In the genomic region with DNA sequence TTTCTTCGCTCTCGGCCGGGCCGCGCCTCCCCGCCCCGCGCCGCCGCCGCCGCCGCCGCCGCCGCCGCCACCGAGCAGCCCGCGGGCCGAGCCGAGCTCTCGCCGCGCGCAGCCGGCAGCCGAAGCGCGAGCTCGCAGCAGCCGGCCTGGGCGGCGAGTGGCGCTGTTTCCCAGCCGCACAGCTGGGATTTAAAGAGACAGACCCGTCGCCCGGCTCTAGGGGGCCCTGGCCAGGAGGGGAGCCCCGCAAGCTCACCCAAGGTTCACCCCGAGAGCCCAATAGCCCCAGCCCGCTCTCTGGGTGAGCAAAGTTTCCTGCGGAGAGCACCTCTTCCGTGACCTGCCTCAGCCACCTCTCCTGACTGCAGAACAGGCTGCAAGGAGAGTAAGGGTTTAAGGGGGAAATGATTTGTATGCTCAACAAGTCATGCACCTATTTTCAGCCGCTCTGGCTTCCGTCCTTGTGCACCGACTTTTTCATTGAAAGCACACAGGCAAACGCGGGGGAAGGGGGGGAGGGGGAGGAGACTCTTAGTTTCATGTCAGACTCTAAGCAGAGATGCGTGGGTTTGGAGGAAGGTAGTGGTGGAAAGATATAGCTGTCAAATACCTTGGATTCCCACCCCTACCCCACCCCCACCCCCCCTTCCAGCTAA, we compare ENCODE assay signal across 8 mouse cellular contexts. TPM values are rescaled to one million over a fixed set of nuclear protein-coding genes. Genes with fewer than 3 reads are reported as not detected.
DNase-seq lines count a peak whose midpoint lies in the region; ATAC-seq and TF ChIP-seq lines count a peak whose summit lies in the region.

A gene (minus strand): TSS at position 367 of the 656 bp plus-strand sequence.

- intact Hi-C loops in heart, adult 2 months (cut with DNase I) = no loop called here

- H3K4me1 ChIP-seq in thymus, adult 2 months (replicated peaks; ENCODE audit: control insufficient read depth, insufficient read depth, low read length) = no peaks in the 10 kb centered on the region
- H3K4me1 ChIP-seq in embryonic facial prominence, embryonic 12.5 days = peaks cover 4% of the 10 kb centered on the region; the same call in 1 of the 2 replicates
- no peaks in the 10 kb centered on the region for H3K4me1 ChIP-seq in heart, adult 2 months (ENCODE audit: control insufficient read depth, insufficient read depth, low read length)
- peaks cover 5% of the 10 kb centered on the region; the same call in 1 of the 2 replicates for H3K4me1 ChIP-seq in limb, embryonic 12.5 days (replicated peaks)
- H3K4me1 ChIP-seq in midbrain, embryonic 14.5 days (ENCODE audit: control insufficient read depth, insufficient read depth, low read length) = peaks cover 19% of the 10 kb centered on the region
- H3K4me1 ChIP-seq in stomach, embryonic 15.5 days = no peaks in the 10 kb centered on the region; the same call in 1 of the 2 replicates

- no peaks in the 10 kb centered on the region for H3K36me3 ChIP-seq in thymus, adult 2 months (ENCODE audit: control insufficient read depth, insufficient read depth, low read length)
- H3K36me3 ChIP-seq in embryonic facial prominence, embryonic 12.5 days = no peaks in the 10 kb centered on the region
- no peaks in the 10 kb centered on the region for H3K36me3 ChIP-seq in heart, adult 2 months (ENCODE audit: control insufficient read depth, insufficient read depth, low read length)
- H3K36me3 ChIP-seq in limb, embryonic 12.5 days = no peaks in the 10 kb centered on the region
- no peaks in the 10 kb centered on the region for H3K36me3 ChIP-seq in midbrain, embryonic 14.5 days (ENCODE audit: control insufficient read depth, insufficient read depth, low read length)
- no peaks in the 10 kb centered on the region for H3K36me3 ChIP-seq in stomach, embryonic 15.5 days

- peak; percentile 15 for DNase-seq in thymus, postnatal 0 days (ENCODE audit: low spot score)
- no peak for DNase-seq in thymus, adult 2 months
- DNase-seq in heart, adult 2 months = peak; percentile 68 to 71
- peak; percentile 26 to 30 for DNase-seq in kidney, adult 8-10 months
- DNase-seq in midbrain, embryonic 14.5 days = peak; percentile 94

- TF ChIP-seq CTCF in thymus, adult 2 months (IDR thresholded peaks at IDR 0.05; ENCODE audit: borderline replicate concordance, control insufficient read depth, extremely low read depth, insufficient read depth, low read length, poor library complexity) = no peak
- TF ChIP-seq CTCF in heart, adult 2 months (IDR thresholded peaks at IDR 0.05) = peak; percentile 61

- WGBS in thymus, adult 2 months = 8% methylated on average over 50 of the region's 50 CpGs
- WGBS in embryonic facial prominence, embryonic 12.5 days = under 1% methylated on average over 28 of the region's 50 CpGs
- WGBS in heart, adult 2 months = 3% methylated on average over 25 of the region's 50 CpGs
- WGBS in limb, embryonic 12.5 days = 1% methylated on average over 31 of the region's 50 CpGs
- under 1% methylated on average over 31 of the region's 50 CpGs for WGBS in midbrain, embryonic 14.5 days
- under 1% methylated on average over 41 of the region's 50 CpGs for WGBS in stomach, embryonic 15.5 days

- ATAC-seq in embryonic facial prominence, embryonic 12.5 days (ENCODE audit: insufficient number of reproducible peaks, insufficient read depth, low FRiP score, low TSS enrichment) = peak; percentile 90
- peak; percentile 89 for ATAC-seq in limb, embryonic 12.5 days (ENCODE audit: insufficient number of reproducible peaks, insufficient read depth, low FRiP score, low TSS enrichment, low read depth)
- peak; percentile 90 for ATAC-seq in midbrain, embryonic 14.5 days (ENCODE audit: low FRiP score, low TSS enrichment)
- ATAC-seq in stomach, embryonic 15.5 days (ENCODE audit: insufficient read depth, low FRiP score, low read depth) = peak; percentile 87

- no peak within 1 kb of the TSS for H3K27ac ChIP-seq in thymus, adult 2 months (ENCODE audit: control insufficient read depth, insufficient read depth, low read length)
- no peak within 1 kb of the TSS for H3K27ac ChIP-seq in embryonic facial prominence, embryonic 12.5 days
- no peak within 1 kb of the TSS for H3K27ac ChIP-seq in heart, adult 2 months
- H3K27ac ChIP-seq in limb, embryonic 12.5 days = no peak within 1 kb of the TSS
- peak within 1 kb of the TSS; percentile 94 for H3K27ac ChIP-seq in midbrain, embryonic 14.5 days (replicated peaks; ENCODE audit: low read depth, low read length)
- no peak within 1 kb of the TSS for H3K27ac ChIP-seq in stomach, embryonic 15.5 days

- H3K4me2 ChIP-seq in embryonic facial prominence, embryonic 12.5 days (replicated peaks) = peak within 1 kb of the TSS; percentile 83
- H3K4me2 ChIP-seq in limb, embryonic 12.5 days = peak within 1 kb of the TSS; percentile 85
- H3K4me2 ChIP-seq in midbrain, embryonic 14.5 days (ENCODE audit: low read length) = peak within 1 kb of the TSS; percentile 58
- peak within 1 kb of the TSS; percentile 92 for H3K4me2 ChIP-seq in stomach, embryonic 15.5 days

- peak within 1 kb of the TSS; percentile 72 for H3K9ac ChIP-seq in embryonic facial prominence, embryonic 12.5 days
- H3K9ac ChIP-seq in heart, adult 2 months (ENCODE audit: low read depth, low read length) = peak within 1 kb of the TSS; percentile 61
- peak within 1 kb of the TSS; percentile 67 for H3K9ac ChIP-seq in limb, embryonic 12.5 days (replicated peaks)
- H3K9ac ChIP-seq in midbrain, embryonic 14.5 days (replicated peaks; ENCODE audit: low read length) = peak within 1 kb of the TSS; percentile 88
- peak within 1 kb of the TSS; percentile 27; the same call in 1 of the 2 replicates for H3K9ac ChIP-seq in stomach, embryonic 15.5 days

- no peaks in the 10 kb centered on the region for H3K79me2 ChIP-seq in heart, adult 2 months (replicated peaks; ENCODE audit: control insufficient read depth, insufficient read depth, low read length)

- TF ChIP-seq POLR2A in thymus, adult 2 months (IDR thresholded peaks at IDR 0.05; ENCODE audit: control insufficient read depth, extremely low read depth, insufficient read depth, low read length, poor library complexity) = no peak
- no peak for TF ChIP-seq POLR2A in heart, adult 2 months (IDR thresholded peaks at IDR 0.05; ENCODE audit: insufficient read depth, low read depth, low read length)

- no peaks in the 10 kb centered on the region; the same call in 1 of the 2 replicates for H3K27me3 ChIP-seq in thymus, adult 2 months (ENCODE audit: control insufficient read depth, insufficient read depth, low read length)
- peaks cover 13% of the 10 kb centered on the region; the same call in 1 of the 2 replicates for H3K27me3 ChIP-seq in embryonic facial prominence, embryonic 12.5 days
- H3K27me3 ChIP-seq in heart, adult 2 months (ENCODE audit: control insufficient read depth, insufficient read depth, low read length) = peaks cover 2% of the 10 kb centered on the region; the same call in 1 of the 2 replicates
- H3K27me3 ChIP-seq in limb, embryonic 12.5 days = peaks cover 40% of the 10 kb centered on the region
- H3K27me3 ChIP-seq in midbrain, embryonic 14.5 days (ENCODE audit: control insufficient read depth, insufficient read depth, low read length) = no peaks in the 10 kb centered on the region
- H3K27me3 ChIP-seq in stomach, embryonic 15.5 days (replicated peaks) = 0 out of 2 replicates have a peak, but pooled peaks cover 5% of the 10 kb centered on the region

- no peak for TF ChIP-seq EP300 in heart, adult 2 months (IDR thresholded peaks at IDR 0.05; ENCODE audit: insufficient read depth, low read depth, low read length)

- no peak within 1 kb of the TSS for H3K4me3 ChIP-seq in thymus, adult 2 months (ENCODE audit: control insufficient read depth, insufficient read depth, low read length)
- H3K4me3 ChIP-seq in embryonic facial prominence, embryonic 12.5 days = peak within 1 kb of the TSS; percentile 58
- peak within 1 kb of the TSS; percentile 65 for H3K4me3 ChIP-seq in heart, adult 2 months
- H3K4me3 ChIP-seq in limb, embryonic 12.5 days (replicated peaks) = peak within 1 kb of the TSS; percentile 59
- H3K4me3 ChIP-seq in midbrain, embryonic 14.5 days (replicated peaks; ENCODE audit: low read depth, low read length) = peak within 1 kb of the TSS; percentile 78
- peak within 1 kb of the TSS; percentile 56 for H3K4me3 ChIP-seq in stomach, embryonic 15.5 days (replicated peaks)

- no peaks in the 10 kb centered on the region for H3K9me3 ChIP-seq in embryonic facial prominence, embryonic 12.5 days
- no peaks in the 10 kb centered on the region for H3K9me3 ChIP-seq in limb, embryonic 12.5 days
- H3K9me3 ChIP-seq in midbrain, embryonic 14.5 days (ENCODE audit: control insufficient read depth, low read length) = no peaks in the 10 kb centered on the region
- no peaks in the 10 kb centered on the region for H3K9me3 ChIP-seq in stomach, embryonic 15.5 days

RNA-seq across cellular contexts. Expression of the gene that starts here (rescaled TPM):
- 0.64 and 0.91 TPM in 2 replicates for polyA plus RNA-seq in thymus, postnatal 0 days (2015; fragmentation: Nextera tagmentation; extraction: Ambion mirVana)
- 0.37 and 0.46 TPM in 2 replicates for polyA plus RNA-seq in thymus, adult 2 months (2012; rRNA removed)
- polyA plus RNA-seq in embryonic facial prominence, embryonic 12.5 days (2016; fragmentation: Nextera tagmentation; extraction: Ambion mirVana) = 4.5 and 5.7 TPM in 2 replicates
- 1 to 10 TPM; 2.0 to 3.6 TPM for total RNA-seq in heart, adult 2 months (2021)
- polyA plus RNA-seq in heart, adult 2 months (2012; rRNA removed) = 1.1 and 2.5 TPM in 2 replicates
- polyA plus RNA-seq in limb, embryonic 12.5 days (2016; fragmentation: Nextera tagmentation; extraction: Ambion mirVana) = 2.3 and 3.0 TPM in 2 replicates
- polyA plus RNA-seq in midbrain, embryonic 14.5 days (2014; fragmentation: Nextera tagmentation; extraction: Ambion mirVana) = 26.9 and 28.9 TPM in 2 replicates
- polyA plus RNA-seq in stomach, embryonic 15.5 days (2015; fragmentation: Nextera tagmentation; extraction: Ambion mirVana) = 2.1 and 2.3 TPM in 2 replicates

Comparison
In these comparisons a context has a peak if more than half of its experiments do, and no peak if none do; other contexts are left out.
1. Peak in DNase-seq in thymus, postnatal 0 days; RNA of the gene not detected or under 1 TPM.
2. H3K9ac ChIP-seq: peak in every context shown above with its lines; median percentile 88 in midbrain, embryonic 14.5 days; 72 in embryonic facial prominence, embryonic 12.5 days; 67 in limb, embryonic 12.5 days; 61 in heart, adult 2 months; 27 in stomach, embryonic 15.5 days.